Mouse (Mus musculus) small intestine, adult 2 months (tissue): ENCODE measurements around the gene Ddx11. TPM values are rescaled to one million over a fixed set of nuclear protein-coding genes. Genes with fewer than 3 reads are reported as not detected.
A peak's percentile ranks its signal among the peaks of the same experiment; 100 is the strongest.

Experiments used
- H3K27ac ChIP-seq: fragments of 200-500 bp; 2 replicates; pipeline ENCODE4 v1.5.1; 2012; ENCODE audit warnings: low read depth, low read length, control low read depth, inconsistent platforms; ENCODE audit not compliant: insufficient read depth
- H3K27me3 ChIP-seq: fragments of 200-500 bp; 2 replicates; pipeline ENCODE4 v1.6.1; 2012; ENCODE audit warnings: mild to moderate bottlenecking, moderate library complexity, low read length, inconsistent platforms; ENCODE audit not compliant: control insufficient read depth, insufficient read depth
- H3K36me3 ChIP-seq: fragments of 200-500 bp; 2 replicates; pipeline ENCODE4 v1.6.1; 2012; ENCODE audit warnings: mild to moderate bottlenecking, low read length, control low read depth, inconsistent platforms; ENCODE audit not compliant: control insufficient read depth, insufficient read depth
- H3K4me1 ChIP-seq: fragments of 200-500 bp; 2 replicates; pipeline ENCODE4 v1.6.1; 2012; ENCODE audit warnings: low read length, inconsistent platforms, mixed read lengths; ENCODE audit not compliant: control insufficient read depth, insufficient read depth, insufficient read length
- H3K4me3 ChIP-seq: fragments of 200-500 bp; 2 replicates; pipeline ENCODE4 v1.5.1; 2012; ENCODE audit warnings: low read depth, mild to moderate bottlenecking, control low read depth, inconsistent platforms, low read length, moderate library complexity
- CTCF ChIP-seq: fragments of 200-500 bp; IDR thresholded peaks from 2 replicates; pipeline ENCODE4 v1.5.1; 2012; ENCODE audit warnings: low read depth, mild to moderate bottlenecking, control low read depth, inconsistent platforms, low read length, moderate library complexity, mixed read lengths; ENCODE audit not compliant: insufficient replicate concordance, insufficient read length; ENCODE audit errors: extremely low read depth
- POLR2A ChIP-seq: fragments of 200-500 bp; IDR thresholded peaks from 2 replicates; pipeline ENCODE4 v1.6.1; 2012; ENCODE audit warnings: low read depth, mild to moderate bottlenecking, control low read depth, inconsistent platforms, low read length, moderate library complexity
- WGBS: fragments of 180-500 bp; shearing (Covaris S2); methylation state at CpG from one replicate; pipeline ENCODE4 v1.1.7; 2018; 5-methylcytosine and 5-hydroxymethylcytosine counted together
- polyA plus RNA-seq: library from polyadenylated mRNA; depleted of rRNA; stranded (reverse); fragments of >200 nt; gene quantifications from 2 replicates; pipeline ENCODE4 v1.2.3, GENCODE M21; 2012

The Ddx11 gene
- polyA plus RNA-seq, 1 experiment: 2.7 TPM

- TF ChIP-seq POLR2A (no peak), CTCF (no peak)
- 83% methylated on average over 7 of the region's 7 CpGs for WGBS
- Histone ChIP-seq H3K27ac (no peak overlapping the region), H3K36me3 (no peaks in the 10 kb centered on the region), H3K4me3 (no peak overlapping the region), H3K27me3 (no peaks in the 10 kb centered on the region), H3K4me1 (peaks cover 4% of the 10 kb centered on the region; the same call in 1 of the 2 replicates)
These were observed 19.2 kb upstream of the Ddx11 start for GRCm38 (mm10) chr17:66104076-66104475.

GRCm38 (mm10) chr17:66106601-66107267 lies 16.6 kb upstream of the Ddx11 start:
- Histone ChIP-seq H3K27me3 (no peaks in the 10 kb centered on the region), H3K4me1 (peaks cover 5% of the 10 kb centered on the region; the same call in 1 of the 2 replicates), H3K36me3 (no peaks in the 10 kb centered on the region), H3K27ac (no peak overlapping the region), H3K4me3 (no peak overlapping the region)
- TF ChIP-seq POLR2A: no peak
- TF ChIP-seq CTCF: peak; percentile 85; the same call in 1 of the 2 replicates
- WGBS: 51% methylated on average over 10 of the region's 10 CpGs

GRCm38 (mm10) chr17:66107466-66107865 lies 15.9 kb upstream of the Ddx11 start:
- no peak overlapping the region for H3K27ac ChIP-seq
- TF ChIP-seq CTCF: no peak
- TF ChIP-seq POLR2A: no peak
- 70% methylated on average over 8 of the region's 8 CpGs for whole genome bisulfite sequencing
- H3K36me3 ChIP-seq: no peaks in the 10 kb centered on the region
- peaks cover 5% of the 10 kb centered on the region; the same call in 1 of the 2 replicates for H3K4me1 ChIP-seq
- no peak overlapping the region for H3K4me3 ChIP-seq
- H3K27me3 ChIP-seq: no peaks in the 10 kb centered on the region

- no peaks in the 10 kb centered on the region for H3K27me3 ChIP-seq
- H3K36me3 ChIP-seq: no peaks in the 10 kb centered on the region
- TF ChIP-seq CTCF: no peak
- no peak for TF ChIP-seq POLR2A
- H3K27ac ChIP-seq: no peak overlapping the region
- peaks cover 5% of the 10 kb centered on the region; the same call in 1 of the 2 replicates for H3K4me1 ChIP-seq
- no peak overlapping the region for H3K4me3 ChIP-seq
- WGBS: 88% methylated on average over 4 of the region's 4 CpGs
These were observed 15.1 kb upstream of the Ddx11 start for GRCm38 (mm10) chr17:66108198-66108597.

GRCm38 (mm10) chr17:66110746-66111145 lies 12.6 kb upstream of the Ddx11 start:
- Histone ChIP-seq H3K4me3 (peak overlapping the region; percentile 42), H3K4me1 (peaks cover 5% of the 10 kb centered on the region; the same call in 1 of the 2 replicates), H3K27me3 (no peaks in the 10 kb centered on the region), H3K27ac (no peak overlapping the region), H3K36me3 (peaks cover 19% of the 10 kb centered on the region)
- TF ChIP-seq POLR2A (no peak), CTCF (no peak)
- 11% methylated on average over 6 of the region's 6 CpGs for WGBS

- WGBS: under 1% methylated on average over 40 of the region's 41 CpGs
- TF ChIP-seq CTCF (no peak), POLR2A (peak; percentile 47; the same call in 1 of the 2 replicates)
- H3K27ac ChIP-seq: peak within 1 kb of the TSS; percentile 56
These were observed 11.8 kb upstream of the Ddx11 start, which contains the start of gene Washc1 for GRCm38 (mm10) chr17:66111402-66111959. TSS of gene Washc1 (plus strand) at chr17:66111545.

GRCm38 (mm10) chr17:66112166-66112565 lies 11.2 kb upstream of the Ddx11 start:
- H3K27me3 ChIP-seq: no peaks in the 10 kb centered on the region
- H3K4me3 ChIP-seq: no peak overlapping the region
- TF ChIP-seq POLR2A (no peak), CTCF (no peak)
- WGBS: 11% methylated on average over 4 of the region's 4 CpGs
- H3K4me1 ChIP-seq: peaks cover 5% of the 10 kb centered on the region; the same call in 1 of the 2 replicates
- H3K36me3 ChIP-seq: peaks cover 32% of the 10 kb centered on the region
- H3K27ac ChIP-seq: no peak overlapping the region

More at GRCm38 (mm10) chr17:66111402-66111959, 11.8 kb upstream of the Ddx11 start, which contains the start of gene Washc1:
- peaks cover 5% of the 10 kb centered on the region; the same call in 1 of the 2 replicates for H3K4me1 ChIP-seq
- H3K4me3 ChIP-seq: peak within 1 kb of the TSS; percentile 99
- H3K36me3 ChIP-seq: peaks cover 26% of the 10 kb centered on the region
- no peaks in the 10 kb centered on the region for H3K27me3 ChIP-seq
